Mouse (Mus musculus): ENCODE measurements around the gene Nlrp6. TPM values are rescaled to one million over a fixed set of nuclear protein-coding genes. Genes with fewer than 3 reads are reported as not detected.

Nlrp6 gene
- total RNA-seq, 1 experiment from 2014 or later = 2.2 TPM

- DNase-seq = no peak
Measured at GRCm38 (mm10) chr7:140912846-140913482, 7.7 kb upstream of the Nlrp6 start.

GRCm38 (mm10) chr7:140914031-140914690 lies 6.5 kb upstream of the Nlrp6 start:
- no peak for DNase-seq

- no peak for DNase-seq
Measured at GRCm38 (mm10) chr7:140919911-140920310, 791 bp upstream of the Nlrp6 start.

GRCm38 (mm10) chr7:140921225-140921975 lies 698 bp downstream of the Nlrp6 start:
- DNase-seq = no peak

- peak; percentile 73 for DNase-seq
Measured at GRCm38 (mm10) chr7:140922398-140923069, 1.8 kb downstream of the Nlrp6 start.

- DNase-seq = no peak
Measured at GRCm38 (mm10) chr7:140923070-140923775, 2.5 kb downstream of the Nlrp6 start.

- no peak for DNase-seq
Measured at GRCm38 (mm10) chr7:140927181-140927580, 6.5 kb downstream of the Nlrp6 start.

- no peak for DNase-seq
Measured at GRCm38 (mm10) chr7:140938436-140938835, 17.7 kb downstream of the Nlrp6 start.

GRCm38 (mm10) chr7:140938896-140939295 lies 18.2 kb downstream of the Nlrp6 start:
- no peak for DNase-seq

- no peak for DNase-seq
Measured at GRCm38 (mm10) chr7:140939669-140940171, 19.0 kb downstream of the Nlrp6 start.

GRCm38 (mm10) chr7:140941222-140942051 lies 20.7 kb downstream of the Nlrp6 start, which contains the start of gene Pgghg:
Gene Pgghg, plus strand, starts transcription at chr7:140941391.
- peak; percentile 86 for DNase-seq

GRCm38 (mm10) chr7:140942341-140942740 lies 21.6 kb downstream of the Nlrp6 start:
- DNase-seq = no peak

- DNase-seq = no peak
Measured at GRCm38 (mm10) chr7:140942811-140943210, 22.1 kb downstream of the Nlrp6 start.

GRCm38 (mm10) chr7:140943356-140943755 lies 22.7 kb downstream of the Nlrp6 start:
- no peak for DNase-seq

GRCm38 (mm10) chr7:140944236-140944635 lies 23.5 kb downstream of the Nlrp6 start:
- DNase-seq = no peak

- DNase-seq = no peak
Measured at GRCm38 (mm10) chr7:140945247-140945646, 24.5 kb downstream of the Nlrp6 start.

- DNase-seq = no peak
Measured at GRCm38 (mm10) chr7:140946311-140946710, 25.6 kb downstream of the Nlrp6 start.

- no peak for DNase-seq
Measured at GRCm38 (mm10) chr7:140946980-140947379, 26.3 kb downstream of the Nlrp6 start.

- peak; percentile 52 for DNase-seq
Measured at GRCm38 (mm10) chr7:140948161-140948560, 27.5 kb downstream of the Nlrp6 start.

- DNase-seq = no peak
Measured at GRCm38 (mm10) chr7:140949255-140949654, 28.6 kb downstream of the Nlrp6 start.
